Mouse (Mus musculus) layer of hippocampus, adult 9-11 months (tissue): ENCODE measurements around the gene Dek.

Source experiments
- DNase-seq: peaks from one replicate; pipeline ENCODE4 v3.0.0; 2022

Gene Dek

DNA sequence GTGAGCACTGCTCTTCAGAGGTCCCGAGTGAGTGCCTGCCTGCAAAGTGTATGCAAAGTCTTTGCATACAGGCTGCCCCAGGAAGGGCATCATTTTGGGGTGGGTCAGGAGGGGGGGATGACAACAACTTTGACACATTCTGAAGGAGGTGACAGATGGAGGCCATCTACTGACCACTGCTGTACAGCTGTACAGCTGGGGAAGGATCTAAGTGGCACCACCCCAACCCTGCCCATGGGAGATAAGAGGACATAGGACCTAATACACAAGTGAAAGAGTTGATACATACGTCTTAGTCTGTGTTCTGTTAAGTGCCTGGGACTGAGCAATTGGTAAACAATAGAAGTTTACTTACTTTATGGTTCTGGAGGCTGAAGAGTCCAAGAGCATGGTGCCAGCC is 3.2 kb upstream of the Dek start:
- DNase-seq, result no peak

DNA sequence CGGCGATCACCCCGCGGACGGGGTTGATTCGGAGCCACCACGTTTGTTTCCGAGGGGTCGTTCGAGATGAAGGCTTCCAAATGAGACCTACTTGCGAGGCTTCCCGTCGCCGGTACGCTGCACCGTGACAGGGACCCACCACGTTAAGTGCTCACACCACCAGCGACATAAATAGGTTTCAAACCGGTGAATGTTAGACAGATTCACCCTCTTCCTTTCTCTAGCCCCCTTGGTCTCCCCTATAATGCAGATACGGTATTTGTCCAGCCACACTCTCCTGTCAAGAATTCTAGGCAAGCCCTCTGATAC is 533 bp upstream of the Dek start:
- no peak for DNase-seq

DNA sequence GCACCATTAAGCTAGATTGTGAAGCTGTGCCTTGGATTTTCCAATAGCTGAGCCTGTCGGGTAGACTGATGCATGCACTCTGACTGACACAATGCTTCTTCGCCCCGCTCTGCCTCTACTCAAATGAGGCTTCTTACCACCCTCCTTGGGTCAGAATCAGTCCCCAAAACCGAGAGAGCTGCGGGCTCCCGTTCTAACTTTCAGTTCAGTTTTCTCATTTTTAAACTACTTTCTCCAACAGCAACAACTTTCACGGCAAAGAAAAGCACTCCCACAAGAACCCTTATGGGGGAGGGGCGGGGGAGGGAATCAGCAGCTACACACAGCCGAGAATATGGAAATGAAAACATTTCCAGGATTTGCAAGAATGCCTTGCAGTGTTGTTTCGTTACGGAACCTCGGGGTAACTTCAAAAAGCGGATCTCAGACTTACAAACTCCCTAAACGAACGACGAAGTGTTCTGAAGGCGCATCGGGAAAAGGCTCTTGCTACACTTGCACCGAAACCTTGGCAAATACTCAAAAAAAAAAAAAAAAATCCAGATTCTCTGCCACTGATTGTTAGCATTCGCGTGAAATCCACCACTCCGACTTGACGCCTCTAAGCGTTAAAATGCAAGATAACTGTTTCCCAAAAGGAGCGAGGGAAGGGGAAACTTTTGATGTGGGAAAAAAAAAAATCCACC is 1.0 kb downstream of the Dek start:
- no peak for DNase-seq

DNA sequence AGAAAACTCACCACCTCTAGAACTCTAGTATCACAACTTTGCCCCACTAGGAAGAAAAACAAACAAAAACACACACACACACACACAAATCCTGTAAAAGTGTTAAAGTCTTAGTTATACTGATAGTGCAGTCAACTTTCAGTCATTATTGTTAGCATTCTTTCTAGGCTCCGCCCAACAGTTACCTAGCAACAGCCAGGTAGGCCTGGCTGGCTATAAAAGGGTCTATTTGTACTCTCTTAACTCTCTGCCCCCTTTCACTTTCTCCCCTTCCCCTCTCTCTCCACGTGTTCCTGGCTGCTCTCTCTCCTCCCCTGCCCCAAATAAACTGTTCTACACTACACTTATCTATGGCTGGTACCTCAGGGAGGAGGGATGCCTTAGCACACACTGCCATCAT is 1.9 kb downstream of the Dek start:
- no peak for DNase-seq

DNA sequence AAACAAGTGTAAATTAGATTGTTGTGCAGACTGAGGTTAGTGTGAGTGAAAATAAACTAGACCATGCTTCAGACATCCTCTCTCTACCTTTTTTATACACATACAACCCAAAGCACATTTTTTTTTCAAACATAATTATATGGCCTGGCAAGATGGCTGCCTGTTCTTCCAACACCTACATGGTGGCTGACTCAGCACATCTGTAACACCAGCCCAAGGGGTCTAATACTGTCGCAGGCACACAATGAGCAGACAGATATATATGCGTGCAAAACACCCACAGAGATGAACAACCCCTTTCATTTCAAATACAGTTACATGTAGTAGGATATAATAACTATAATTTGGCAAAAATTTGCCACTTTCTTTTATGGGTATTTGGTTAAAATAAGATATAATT is 5.4 kb downstream of the Dek start:
- DNase-seq, result no peak

DNA sequence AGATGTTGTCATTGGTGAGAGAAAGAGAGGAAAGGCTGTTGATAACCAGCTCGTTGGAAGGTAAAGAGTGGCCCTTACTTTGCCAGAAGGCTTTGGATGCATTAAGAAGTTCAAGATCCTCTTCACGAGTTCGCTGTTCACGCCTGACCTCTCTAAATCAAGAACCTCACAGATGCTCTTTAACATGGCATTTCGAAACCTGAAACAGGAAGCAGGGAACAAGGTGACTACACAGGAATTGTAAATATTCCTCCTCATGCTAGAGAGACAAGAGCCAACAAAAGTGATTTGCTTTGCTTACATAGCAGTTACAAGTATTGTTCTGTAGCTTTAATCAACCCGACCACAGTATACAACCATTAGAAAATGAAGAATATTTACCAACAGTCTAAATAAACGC is 6.7 kb downstream of the Dek start:
- no peak for DNase-seq

DNA sequence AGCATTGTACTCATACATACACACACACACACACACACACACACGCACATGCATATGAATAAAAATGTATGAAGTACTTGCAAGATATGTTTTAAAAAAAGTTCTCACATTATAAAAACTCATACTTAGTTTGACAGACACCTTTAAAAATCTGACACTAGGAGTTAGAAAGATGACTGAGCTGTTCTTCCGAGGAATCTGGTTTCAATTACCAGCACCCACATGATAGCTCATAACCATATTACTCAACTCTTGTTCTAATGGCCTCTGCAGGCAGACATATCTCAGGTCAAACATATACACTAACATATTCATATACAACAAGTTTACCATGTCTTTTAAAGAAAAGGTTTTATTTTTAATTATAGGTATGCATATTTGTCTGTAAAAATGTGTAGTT is 9.4 kb downstream of the Dek start:
- no peak for DNase-seq

DNA sequence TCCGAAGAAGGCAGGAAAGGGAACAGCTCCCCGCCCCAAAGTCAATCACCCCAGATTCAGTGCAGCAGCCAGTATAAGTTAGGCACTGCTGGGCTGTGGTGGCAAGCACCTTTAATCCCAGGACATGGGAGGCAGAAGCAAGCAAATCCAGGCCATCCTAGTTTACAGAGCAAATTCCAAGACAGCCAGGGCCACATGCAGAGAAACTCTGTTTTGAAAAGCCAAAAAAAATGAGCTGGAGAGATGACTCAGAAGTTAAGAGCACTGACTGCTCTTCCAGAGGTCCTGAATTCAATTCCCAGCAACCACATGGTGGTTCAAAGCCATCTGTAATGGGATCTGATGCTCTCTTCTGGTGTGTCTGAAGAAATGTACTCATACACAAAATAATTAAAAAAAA is 12.2 kb downstream of the Dek start:
- no peak for DNase-seq

DNA sequence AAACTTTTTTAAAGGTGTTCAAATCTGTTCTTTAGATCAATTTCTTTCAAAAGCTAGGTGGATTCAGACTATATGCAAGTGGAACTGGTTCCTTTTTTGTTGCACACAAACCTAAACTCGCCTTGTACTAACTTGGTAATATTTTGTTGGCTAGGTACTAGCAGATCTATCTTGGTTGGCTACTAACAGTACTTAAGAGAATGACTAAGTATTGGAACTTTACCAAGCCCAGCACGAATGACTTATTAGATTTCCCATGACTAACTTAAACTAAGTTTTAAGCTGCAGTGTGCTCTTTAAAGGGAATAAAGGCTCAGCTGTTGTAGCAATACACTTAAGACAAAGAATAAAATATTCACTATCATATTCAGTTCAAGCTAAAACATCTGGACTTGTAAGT is 16.7 kb downstream of the Dek start:
- no peak for DNase-seq

DNA sequence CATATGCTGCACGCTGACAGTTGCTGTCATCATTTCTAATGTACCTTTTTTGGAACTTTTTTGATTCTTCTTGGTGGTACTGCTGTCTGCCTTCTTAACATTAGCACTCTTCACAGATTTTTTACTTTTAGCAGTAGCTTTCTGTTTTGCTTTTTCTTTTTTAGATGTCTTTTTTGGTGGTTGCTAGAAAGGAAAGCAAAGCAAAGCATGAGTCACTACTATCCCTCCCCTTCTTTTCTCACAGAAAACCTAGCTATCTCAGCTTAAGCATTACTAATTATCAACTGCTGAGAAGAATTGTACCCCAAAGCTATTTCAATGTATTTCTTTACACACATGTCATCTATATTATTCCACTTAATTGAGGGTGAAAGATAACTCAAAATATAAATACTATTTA is 17.6 kb downstream of the Dek start:
- DNase-seq, result no peak

DNA sequence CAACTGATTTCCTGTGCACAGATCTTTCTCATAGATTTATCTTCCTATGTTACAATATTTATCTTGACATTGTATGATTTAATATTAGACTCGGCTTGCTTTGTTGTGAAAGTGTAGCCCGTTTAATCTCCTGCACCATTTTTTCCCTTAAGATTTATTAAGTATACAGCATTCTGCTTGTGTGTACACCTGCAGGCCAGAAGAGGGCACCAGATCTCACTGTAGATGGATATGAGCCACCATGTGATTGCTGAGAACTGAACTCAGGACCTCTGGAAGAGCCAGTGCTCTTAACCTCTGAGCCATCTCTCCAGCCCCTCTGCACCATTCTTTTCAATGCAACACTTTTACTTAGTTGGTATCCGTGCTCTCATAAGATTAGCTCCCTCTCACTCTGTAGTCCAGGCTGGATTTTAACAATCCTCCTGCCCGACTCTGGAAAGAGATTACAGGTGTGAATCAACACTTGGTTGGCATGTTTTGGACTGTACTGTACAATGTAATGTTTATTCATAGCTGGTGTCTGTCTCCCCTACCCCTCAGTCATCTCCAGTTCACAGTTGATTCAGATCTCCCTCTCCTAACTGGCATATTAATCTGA is 25.0 kb downstream of the Dek start:
- no peak for DNase-seq

DNA sequence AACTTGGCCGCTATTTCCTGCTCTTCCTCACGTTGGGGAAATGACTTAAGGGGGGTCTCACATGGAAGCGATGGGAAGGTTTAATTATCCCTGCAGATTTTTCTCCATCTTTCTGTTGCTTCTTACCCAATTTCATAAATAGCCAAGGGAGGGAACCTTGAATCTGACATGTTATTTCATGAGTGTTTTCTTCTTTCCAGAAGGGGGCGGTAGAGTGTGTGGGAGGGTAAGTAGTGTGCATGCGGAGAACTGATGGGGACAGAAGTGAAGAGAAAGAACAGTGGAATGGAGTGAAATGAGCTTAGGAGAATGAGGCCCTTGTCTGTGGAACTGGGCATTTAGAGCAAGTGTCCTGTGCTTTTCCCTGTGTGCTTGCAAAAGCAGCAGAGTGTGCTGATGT is 27.2 kb downstream of the Dek start:
- no peak for DNase-seq

DNA sequence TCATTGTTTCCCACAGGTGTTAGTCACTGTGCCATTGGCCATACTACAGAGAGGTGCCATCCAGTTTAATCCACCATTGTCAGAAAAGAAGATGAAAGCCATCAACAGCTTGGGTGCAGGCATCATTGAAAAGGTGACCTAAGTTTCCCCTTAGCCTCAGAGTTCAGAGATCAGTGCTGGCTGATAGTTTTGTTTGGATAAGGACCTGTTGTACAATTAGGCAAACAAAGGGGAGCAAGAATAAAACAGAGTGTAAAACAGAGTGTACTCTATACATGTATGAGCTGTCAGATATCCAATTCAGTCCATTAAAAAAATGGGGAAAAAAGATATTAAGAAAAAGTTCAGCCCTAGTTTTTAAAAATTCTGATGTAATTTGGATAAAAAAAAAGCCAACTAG is 28.6 kb downstream of the Dek start:
- no peak for DNase-seq

DNA sequence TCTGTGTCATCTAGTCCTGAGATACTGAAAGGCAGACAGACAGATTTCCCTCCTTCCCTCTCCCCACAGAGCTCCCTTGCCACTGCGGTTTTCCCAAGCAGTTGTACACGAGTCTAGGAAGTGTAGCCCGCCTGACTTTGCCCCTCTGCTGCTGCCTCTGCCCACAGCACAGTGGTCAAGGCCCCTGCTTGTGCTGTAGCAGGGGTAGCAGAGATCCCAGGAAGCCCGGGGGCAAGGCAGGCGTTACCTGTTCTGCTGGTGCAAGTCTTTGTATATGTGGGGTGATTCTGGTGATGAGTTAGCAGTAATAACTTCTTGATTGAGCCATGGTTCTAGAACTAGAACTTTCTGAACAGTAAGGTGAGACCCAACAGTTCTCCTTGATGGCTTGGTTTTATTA is 29.8 kb downstream of the Dek start:
- no peak for DNase-seq

DNA sequence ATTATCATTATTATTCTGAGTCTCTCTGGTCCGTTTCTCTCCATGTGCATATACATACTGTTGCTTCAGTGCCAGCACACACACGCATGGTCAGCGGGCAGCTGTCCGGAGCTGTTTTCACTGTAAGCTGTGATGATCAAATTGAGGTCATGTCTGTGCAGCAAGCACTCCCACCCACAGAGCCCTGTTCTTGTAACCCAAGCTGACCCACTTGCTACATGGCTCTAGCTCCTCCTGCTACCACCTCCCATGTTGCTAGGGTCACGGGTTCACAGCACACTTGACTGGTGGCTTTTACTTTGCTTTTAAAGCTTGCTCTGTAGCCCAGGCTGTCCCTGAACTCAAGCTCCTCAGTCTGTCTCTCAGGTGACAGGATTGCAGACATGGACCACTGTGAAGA is 33.5 kb downstream of the Dek start:
- DNase-seq, result no peak

DNA sequence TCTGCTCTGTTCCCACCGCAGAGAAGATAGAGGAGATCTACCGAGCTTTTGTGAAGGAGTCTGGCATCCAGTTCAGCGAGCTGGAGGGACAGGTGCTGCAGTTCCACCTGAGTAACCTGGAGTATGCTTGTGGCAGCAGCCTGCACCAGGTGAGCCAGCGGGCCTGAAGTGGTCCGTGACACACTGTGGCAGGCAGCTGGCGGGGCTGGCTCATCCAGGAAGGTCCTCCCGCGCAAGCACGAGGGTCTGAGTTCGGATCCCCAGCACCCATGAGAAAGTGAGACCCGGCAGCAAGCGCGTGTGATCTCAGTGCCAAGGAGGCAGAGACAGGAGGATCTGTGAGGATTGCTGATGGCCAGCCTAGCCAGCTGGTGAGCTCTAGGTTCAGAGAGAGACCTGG is 34.1 kb downstream of the Dek start:
- no peak for DNase-seq

DNA sequence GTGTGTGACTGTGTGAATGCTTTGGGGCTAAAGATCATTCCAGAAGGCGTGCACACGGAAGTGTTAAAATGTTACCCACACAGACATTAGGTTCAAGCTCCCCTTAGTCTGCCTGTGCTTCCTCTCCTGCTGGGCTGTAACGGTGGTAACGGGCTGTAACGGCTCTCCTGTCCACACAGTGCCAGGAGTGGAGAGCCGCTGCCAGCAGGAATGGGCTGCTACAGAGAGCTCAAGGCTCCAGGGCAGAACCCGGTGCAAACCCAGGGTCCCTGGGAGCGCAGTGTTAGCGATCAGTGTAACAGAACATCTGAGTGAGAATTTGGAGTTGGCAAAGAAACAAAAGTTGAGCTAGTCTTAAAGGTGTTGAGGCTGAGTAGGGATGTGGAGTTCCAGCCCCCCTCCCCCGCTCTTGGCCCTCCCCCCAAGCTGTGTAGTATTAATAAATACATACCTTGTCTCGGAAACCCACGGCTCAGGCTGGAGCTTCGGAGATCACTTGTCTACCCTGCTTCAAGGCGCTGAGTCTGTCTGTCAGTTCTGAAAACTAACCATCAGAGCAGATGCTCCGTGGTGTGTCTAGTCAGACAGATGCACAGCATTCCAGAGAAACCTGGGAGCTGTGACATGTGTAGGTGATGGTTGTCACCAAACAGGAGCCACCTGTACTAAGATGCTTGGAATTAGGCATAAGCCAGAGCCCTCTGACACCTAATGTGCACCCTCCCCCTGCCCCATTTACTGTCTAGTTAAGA is 35.5 kb downstream of the Dek start:
- DNase-seq, result no peak

DNA sequence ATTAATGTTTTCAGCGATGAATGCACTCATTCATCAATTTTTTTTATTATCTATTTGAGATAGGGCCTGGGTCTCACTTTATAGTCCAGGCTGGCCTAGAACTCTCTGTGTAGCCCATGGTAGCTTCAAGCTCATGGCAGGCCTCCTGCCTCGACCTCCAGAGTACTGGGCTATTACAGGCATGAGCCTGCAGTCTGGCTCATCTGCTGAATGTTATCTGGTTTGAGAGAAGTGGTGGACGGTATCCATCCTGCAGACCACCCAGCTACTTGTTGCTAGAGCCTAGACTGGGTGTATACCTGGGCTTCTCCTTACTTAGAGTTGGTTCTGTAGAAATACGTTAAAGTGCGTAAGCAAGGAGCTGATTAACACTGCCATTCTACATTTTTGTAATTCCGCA is 39.0 kb downstream of the Dek start:
- DNase-seq, result no peak

DNA sequence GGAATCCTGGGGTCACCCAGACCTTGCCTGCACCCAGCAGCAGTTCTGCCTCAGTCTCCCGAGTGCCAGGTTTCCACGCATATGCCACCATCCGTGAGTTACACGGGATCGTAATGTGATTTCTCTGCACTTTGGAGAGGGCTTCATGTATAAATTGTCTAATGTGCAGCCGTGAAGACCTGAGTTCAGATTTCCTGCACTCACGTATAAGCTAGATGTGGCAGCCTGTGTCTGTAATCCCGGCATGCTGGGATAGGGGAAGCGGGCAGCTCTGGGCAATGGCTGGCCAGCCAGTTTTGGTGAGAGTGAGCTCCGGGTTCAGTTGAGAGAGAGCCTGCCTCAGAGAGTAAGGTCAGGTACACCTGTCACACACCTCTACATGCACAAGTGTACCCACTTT is 39.5 kb downstream of the Dek start:
- DNase-seq, result no peak

DNA sequence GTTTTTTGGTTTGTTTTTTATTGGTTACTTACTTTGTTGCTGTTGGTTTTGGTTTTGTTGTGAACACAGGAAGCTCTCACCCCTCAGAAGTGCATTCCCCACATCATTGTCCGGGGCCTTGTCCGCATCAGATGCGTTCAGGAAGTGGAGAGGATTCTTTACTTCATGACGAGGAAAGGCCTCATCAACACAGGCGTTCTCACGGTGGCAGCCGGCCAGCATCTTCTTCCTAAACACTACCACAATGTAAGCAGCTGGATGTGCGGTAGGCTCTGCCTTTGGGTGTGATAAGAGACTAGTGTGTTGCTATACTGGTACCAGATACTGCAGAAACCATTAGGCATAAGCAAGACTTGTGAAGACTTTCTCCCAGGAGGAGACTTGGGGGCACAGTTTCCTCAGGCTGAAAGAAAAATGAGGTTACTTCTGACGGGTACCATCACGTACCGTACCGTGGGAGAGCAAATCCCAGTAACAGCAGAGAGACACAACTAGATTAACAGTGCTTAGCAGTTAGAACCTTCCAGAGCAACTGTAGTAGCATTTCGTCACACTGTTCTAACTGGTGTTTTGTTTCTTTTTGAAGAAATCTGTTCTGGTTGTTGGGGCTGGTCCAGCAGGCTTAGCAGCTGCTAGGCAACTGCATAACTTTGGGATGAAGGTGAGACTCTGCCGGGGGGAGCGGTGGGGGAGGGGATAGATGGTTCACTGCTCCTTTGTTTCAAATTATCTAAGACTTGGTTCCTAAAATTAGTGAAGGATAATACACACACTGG is 41.8 kb downstream of the Dek start:
- DNase-seq, result no peak

DNA sequence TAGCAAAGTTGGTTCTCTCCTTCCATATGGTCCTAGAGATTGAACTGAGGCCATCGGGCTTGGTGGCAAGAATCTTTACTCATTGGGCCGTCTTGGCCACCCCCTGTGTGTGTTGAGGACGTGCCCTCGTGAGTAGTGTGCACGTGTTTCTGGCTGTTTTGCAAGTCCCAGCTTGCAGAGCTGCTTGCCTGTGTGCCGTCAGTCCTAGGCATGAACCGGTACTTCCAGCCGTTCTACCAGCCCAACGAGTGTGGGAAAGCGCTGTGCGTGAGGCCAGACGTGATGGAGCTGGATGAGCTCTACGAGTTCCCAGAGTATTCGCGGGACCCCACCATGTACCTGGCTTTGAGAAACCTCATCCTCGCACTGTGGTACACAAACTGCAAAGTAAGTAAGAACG is 43.2 kb downstream of the Dek start:
- no peak for DNase-seq

DNA sequence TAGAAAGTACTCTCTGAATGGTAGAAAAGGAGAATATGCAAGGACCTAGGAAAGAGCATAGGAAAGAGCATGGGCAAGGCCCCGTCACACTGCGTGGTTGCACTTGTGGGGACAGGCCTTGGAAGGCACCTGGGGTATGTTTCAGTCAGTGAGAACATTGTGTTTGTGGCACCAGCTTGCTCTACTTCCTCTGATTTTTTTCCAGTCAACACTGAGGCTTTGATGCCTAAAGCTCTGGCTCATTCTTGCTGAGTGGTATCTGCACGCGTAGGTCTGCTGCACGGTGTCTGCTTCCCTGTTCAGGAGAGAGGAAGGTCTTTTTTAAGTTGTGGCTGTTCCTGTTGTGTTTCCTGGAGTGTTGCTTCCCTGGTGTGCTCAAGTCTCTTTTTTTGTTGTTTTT is 49.2 kb downstream of the Dek start:
- no peak for DNase-seq

DNA sequence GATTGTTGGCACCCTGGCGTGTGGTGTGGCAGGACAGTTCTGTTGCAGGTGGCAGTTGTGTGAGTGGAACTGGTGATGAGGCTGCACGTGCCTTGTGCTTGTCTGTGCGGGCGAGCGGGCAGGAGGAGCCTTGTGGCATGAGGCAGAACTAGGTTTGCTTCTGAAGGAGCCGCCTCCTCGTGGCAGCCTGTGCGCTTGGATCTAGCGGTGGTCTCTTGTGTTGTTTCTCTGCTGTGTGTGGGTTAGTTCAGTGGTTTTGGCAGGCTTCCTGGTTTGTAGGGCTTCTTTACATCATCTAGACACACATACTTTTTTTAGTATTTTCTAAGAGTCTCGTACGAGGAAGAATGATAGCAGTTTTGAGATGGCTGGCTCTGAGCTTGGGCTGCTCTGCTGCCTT is 49.9 kb downstream of the Dek start:
- DNase-seq, result peak; percentile 52

DNA sequence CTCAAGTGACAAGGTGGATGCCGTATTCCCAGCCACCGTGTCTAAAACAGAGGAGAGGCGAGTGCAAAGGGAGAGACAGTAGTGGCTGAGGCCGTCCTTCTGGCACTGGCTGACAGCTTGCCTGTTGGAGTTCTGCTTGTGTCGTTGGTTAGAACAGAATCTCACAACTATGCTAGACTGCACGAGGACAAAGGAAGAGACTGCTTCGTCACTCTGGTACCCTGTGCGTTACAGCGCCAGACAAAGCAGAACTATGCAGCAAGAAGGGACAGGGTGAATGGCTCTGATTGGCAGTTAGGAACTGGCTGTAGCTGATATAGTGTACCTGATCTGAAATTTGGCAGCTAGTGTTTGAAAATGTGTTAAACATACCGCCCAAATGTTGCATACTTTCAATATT is 52.0 kb downstream of the Dek start:
- no peak for DNase-seq
